Mouse (Mus musculus) cerebral cortex, adult 2 months (tissue): Measurements from ENCODE around the gene Rexo1.

Experiments
- WGBS: fragments of 180-500 bp; shearing (Covaris S2); methylation state at CpG from one replicate; pipeline ENCODE4 v1.1.7; 2018; 5-methylcytosine and 5-hydroxymethylcytosine counted together

Rexo1 gene

GRCm38 (mm10) chr10:80561116-80561944 is at the start of gene Rexo1:
Rexo1 (minus strand) TSS chr10:80561560.
- under 1% methylated on average over 69 of the region's 72 CpGs for WGBS

GRCm38 (mm10) chr10:80611024-80611423 is 49.7 kb upstream of the Rexo1 start:
- 69% methylated on average over 4 of the region's 4 CpGs for WGBS

GRCm38 (mm10) chr10:80610116-80610785 is 48.9 kb upstream of the Rexo1 start:
- 88% methylated on average over 9 of the region's 9 CpGs for WGBS

- WGBS, result 91% methylated on average over 10 of the region's 10 CpGs
Measured at GRCm38 (mm10) chr10:80609269-80609924, 48.0 kb upstream of the Rexo1 start.

- WGBS, result 86% methylated on average over 3 of the region's 3 CpGs
Measured at GRCm38 (mm10) chr10:80608435-80608834, 47.1 kb upstream of the Rexo1 start.

- 95% methylated on average over 34 of the region's 34 CpGs for WGBS
Measured at GRCm38 (mm10) chr10:80606737-80607350, 45.5 kb upstream of the Rexo1 start.

GRCm38 (mm10) chr10:80606306-80606705 is 44.9 kb upstream of the Rexo1 start:
- 92% methylated on average over 23 of the region's 23 CpGs for WGBS

- 80% methylated on average over 4 of the region's 4 CpGs for WGBS
Measured at GRCm38 (mm10) chr10:80605721-80606120, 44.4 kb upstream of the Rexo1 start, which contains the start of gene Gm49322. Gm49322 (plus strand) TSS chr10:80606021.

- 73% methylated on average over 2 of the region's 2 CpGs for WGBS
Measured at GRCm38 (mm10) chr10:80604988-80605387, 43.6 kb upstream of the Rexo1 start.

- 83% methylated on average over 7 of the region's 7 CpGs for WGBS
Measured at GRCm38 (mm10) chr10:80604001-80604509, 42.7 kb upstream of the Rexo1 start.

GRCm38 (mm10) chr10:80603364-80603763 is 42.0 kb upstream of the Rexo1 start:
- WGBS, result 24% methylated on average over 7 of the region's 7 CpGs

- WGBS, result under 1% methylated on average over 54 of the region's 54 CpGs
Measured at GRCm38 (mm10) chr10:80602698-80603325, 41.5 kb upstream of the Rexo1 start, which contains the start of the genes Scamp4 and Adat3. Scamp4 (plus strand) TSS chr10:80602872. Adat3 (plus strand) TSS chr10:80602880.

GRCm38 (mm10) chr10:80596318-80596717 is 35.0 kb upstream of the Rexo1 start:
- 58% methylated on average over 4 of the region's 4 CpGs for WGBS

GRCm38 (mm10) chr10:80589879-80590854 is 28.8 kb upstream of the Rexo1 start, which contains the start of gene Abhd17a:
Abhd17a (minus strand) TSS chr10:80590341.
- WGBS, result under 1% methylated on average over 73 of the region's 73 CpGs

GRCm38 (mm10) chr10:80589127-80589878 is 27.9 kb upstream of the Rexo1 start:
- 7% methylated on average over 12 of the region's 12 CpGs for WGBS

GRCm38 (mm10) chr10:80587305-80587657 is 25.9 kb upstream of the Rexo1 start:
- WGBS, result 25% methylated on average over 4 of the region's 4 CpGs

GRCm38 (mm10) chr10:80586407-80587304 is 25.3 kb upstream of the Rexo1 start:
- 91% methylated on average over 49 of the region's 51 CpGs for WGBS

- WGBS, result 74% methylated on average over 8 of the region's 8 CpGs
Measured at GRCm38 (mm10) chr10:80585581-80585980, 24.2 kb upstream of the Rexo1 start.
